Mouse (Mus musculus) heart, embryonic 12.5 days (tissue): ENCODE measurements around the gene Pcare. TPM values are rescaled to one million over a fixed set of nuclear protein-coding genes. Genes with fewer than 3 reads are reported as not detected.
A peak's percentile ranks its signal among the peaks of the same experiment; 100 is the strongest.

ENCODE experiments used
- ATAC-seq: fragments of 200-750 bp; cut with Nextera tagmentation; 2 replicates; pipeline ENCODE4 v1.8.0; 2017; ENCODE audit warnings: moderate TSS enrichment, moderate library complexity; ENCODE audit not compliant: insufficient number of reproducible peaks, low FRiP score
- H3K27ac ChIP-seq: fragments of 300-500 bp; sonication (generic); 2 replicates; pipeline ENCODE4 v1.5.1; 2016; ENCODE audit warnings: mild to moderate bottlenecking, moderate library complexity; ENCODE audit not compliant: poor library complexity, severe bottlenecking
- H3K27me3 ChIP-seq: fragments of 300-500 bp; sonication (generic); replicated peaks from 2 replicates; pipeline ENCODE4 v1.6.1; 2016; ENCODE audit warnings: mild to moderate bottlenecking, moderate library complexity
- H3K36me3 ChIP-seq: fragments of 300-500 bp; sonication (generic); 2 replicates; pipeline ENCODE4 v1.6.1; 2016; ENCODE audit warnings: mild to moderate bottlenecking, moderate library complexity
- H3K4me1 ChIP-seq: fragments of 300-500 bp; sonication (generic); replicated peaks from 2 replicates; pipeline ENCODE4 v1.6.1; 2016; ENCODE audit warnings: mild to moderate bottlenecking
- H3K4me2 ChIP-seq: fragments of 300-500 bp; sonication (generic); 2 replicates; pipeline ENCODE4 v1.6.1; 2016; ENCODE audit warnings: mild to moderate bottlenecking, moderate library complexity
- H3K4me3 ChIP-seq: fragments of 300-500 bp; sonication (generic); 2 replicates; pipeline ENCODE4 v1.5.1; 2016; ENCODE audit warnings: mild to moderate bottlenecking
- H3K9ac ChIP-seq: fragments of 300-500 bp; sonication (generic); 2 replicates; pipeline ENCODE4 v1.6.1; 2016; ENCODE audit warnings: mild to moderate bottlenecking, moderate library complexity
- H3K9me3 ChIP-seq: fragments of 300-500 bp; sonication (generic); replicated peaks from 2 replicates; pipeline ENCODE4 v1.6.1; 2016; ENCODE audit warnings: mild to moderate bottlenecking, moderate library complexity
- whole genome bisulfite sequencing: fragments of 180-500 bp; shearing (Covaris S2); methylation state at CpG from one replicate; pipeline ENCODE4 v1.1.7; 2016; 5-methylcytosine and 5-hydroxymethylcytosine counted together
- polyA plus RNA-seq: library from polyadenylated mRNA; unstranded; fragments of >200 nt; fragmentation: Nextera tagmentation; extraction: Ambion mirVana; gene quantifications from 2 replicates; pipeline ENCODE4 v1.2.1, GENCODE M21; 2016

The Pcare gene
- polyA plus RNA-seq, 1 experiment from 2014 or later: not detected

- Histone ChIP-seq H3K4me1 (peaks cover 7% of the 10 kb centered on the region), H3K4me2 (no peak overlapping the region), H3K27me3 (no peaks in the 10 kb centered on the region), H3K36me3 (no peaks in the 10 kb centered on the region), H3K9ac (no peak overlapping the region), H3K4me3 (no peak overlapping the region), H3K27ac (no peak overlapping the region), H3K9me3 (no peaks in the 10 kb centered on the region)
- 56% methylated on average over 2 of the region's 2 CpGs for WGBS
- no peak for ATAC-seq
Observed at GRCm38 (mm10) chr17:71730655-71731054, 22.0 kb downstream of the Pcare start.

DNA sequence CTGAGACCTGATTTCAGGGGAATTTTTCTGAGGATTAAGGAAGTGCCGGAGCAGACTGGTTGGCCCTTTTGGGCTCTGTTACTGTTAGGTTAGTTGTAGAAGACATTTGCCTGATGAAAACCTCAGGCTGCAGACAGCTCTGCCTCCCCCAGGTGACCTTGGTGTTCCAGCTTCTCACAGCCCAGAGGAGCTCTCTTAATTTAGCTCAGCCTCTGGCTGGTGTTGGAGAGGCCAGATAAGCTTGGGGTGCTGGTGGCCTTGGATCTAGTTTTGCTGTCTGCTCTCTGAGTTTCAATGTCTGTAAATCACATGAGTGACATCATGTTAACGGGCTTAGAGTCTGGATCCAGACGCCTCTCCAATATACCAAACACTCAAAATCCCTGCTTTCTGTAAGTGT is 31.7 kb downstream of the Pcare start:
- Histone ChIP-seq H3K27ac (peak overlapping the region; percentile 98), H3K4me2 (no peak overlapping the region)
- peak; percentile 77 for ATAC-seq

DNA sequence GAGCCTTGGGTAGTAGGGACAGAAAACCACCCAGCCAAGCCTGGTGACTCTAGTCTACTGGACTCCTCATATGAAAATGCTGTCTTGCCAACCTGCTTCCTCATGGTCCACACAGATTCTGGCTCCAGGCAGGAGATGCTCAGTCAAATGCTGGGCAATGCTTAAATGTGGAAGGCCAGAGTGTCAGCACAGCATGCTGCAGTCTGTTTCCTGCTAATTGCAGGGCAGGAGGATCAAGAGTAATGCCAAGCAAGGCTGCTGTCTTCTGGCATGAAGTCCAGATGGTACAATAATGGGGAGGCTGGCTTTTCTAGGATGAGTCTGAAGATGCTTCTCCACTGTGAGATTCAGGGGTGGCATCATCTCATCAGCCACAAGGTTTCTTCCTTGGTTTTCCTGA is 32.3 kb downstream of the Pcare start:
- Histone ChIP-seq H3K4me1 (peaks cover 18% of the 10 kb centered on the region), H3K36me3 (peaks cover 3% of the 10 kb centered on the region; the same call in 1 of the 2 replicates), H3K9ac (no peak overlapping the region), H3K9me3 (no peaks in the 10 kb centered on the region), H3K27ac (peak overlapping the region; percentile 98), H3K4me3 (no peak overlapping the region), H3K4me2 (no peak overlapping the region), H3K27me3 (no peaks in the 10 kb centered on the region)
- no peak for ATAC-seq

More for the DNA sequence above, 31.7 kb downstream of the Pcare start:
- peaks cover 18% of the 10 kb centered on the region for H3K4me1 ChIP-seq
- 26% methylated on average over 3 of the region's 3 CpGs for WGBS
- no peaks in the 10 kb centered on the region for H3K27me3 ChIP-seq
- H3K4me3 ChIP-seq: no peak overlapping the region
- H3K9me3 ChIP-seq: no peaks in the 10 kb centered on the region
- H3K36me3 ChIP-seq: peaks cover 3% of the 10 kb centered on the region; the same call in 1 of the 2 replicates
- H3K9ac ChIP-seq: no peak overlapping the region

DNA sequence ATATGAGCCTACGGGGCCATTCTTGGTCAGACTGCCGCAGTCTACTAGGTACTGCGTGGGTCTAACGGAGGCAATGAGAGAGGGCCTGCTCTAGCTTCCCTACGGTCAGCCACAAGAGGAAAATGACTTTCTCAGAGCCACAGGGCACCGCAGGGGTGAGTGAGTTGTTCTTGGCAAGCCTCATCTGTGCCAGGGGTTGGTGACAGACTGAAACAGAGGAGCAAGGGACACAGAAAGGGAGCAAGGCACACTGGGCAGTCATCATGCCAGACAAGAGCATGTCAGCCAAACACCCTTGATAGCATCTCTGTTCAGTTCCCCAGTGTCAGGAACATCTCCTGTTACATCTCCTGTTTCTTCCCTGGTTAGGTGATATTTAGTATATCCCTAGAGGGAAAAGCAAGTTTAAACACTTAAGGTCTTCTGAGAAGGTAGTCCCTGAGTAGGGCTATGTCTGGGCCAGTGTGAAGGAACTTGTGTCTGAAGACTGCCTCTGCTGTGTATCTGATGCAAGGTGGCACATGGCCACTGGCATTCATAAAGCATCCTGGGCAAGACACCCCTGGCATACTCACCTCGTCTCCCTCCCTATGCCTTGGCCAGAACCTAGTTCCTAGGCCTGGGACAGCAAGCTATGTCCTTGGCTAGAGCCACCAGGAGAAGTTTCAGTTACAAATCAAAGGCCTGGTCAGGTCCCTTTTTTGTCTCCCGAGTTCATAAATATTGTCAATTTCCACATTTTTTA is 34.6 kb downstream of the Pcare start:
- H3K27ac ChIP-seq: no peak overlapping the region
- H3K9me3 ChIP-seq: no peaks in the 10 kb centered on the region
- WGBS: 84% methylated on average over 8 of the region's 8 CpGs
- ATAC-seq: no peak
- H3K4me3 ChIP-seq: no peak overlapping the region
- no peaks in the 10 kb centered on the region for H3K27me3 ChIP-seq
- no peak overlapping the region for H3K4me2 ChIP-seq
- H3K9ac ChIP-seq: no peak overlapping the region
- peaks cover 3% of the 10 kb centered on the region; the same call in 1 of the 2 replicates for H3K36me3 ChIP-seq
- H3K4me1 ChIP-seq: peaks cover 20% of the 10 kb centered on the region

GRCm38 (mm10) chr17:71715034-71715433 is 37.7 kb downstream of the Pcare start:
- peaks cover 34% of the 10 kb centered on the region for H3K4me1 ChIP-seq
- 65% methylated on average over 3 of the region's 3 CpGs for WGBS
- H3K9ac ChIP-seq: no peak overlapping the region
- H3K36me3 ChIP-seq: peaks cover 3% of the 10 kb centered on the region; the same call in 1 of the 2 replicates
- H3K27me3 ChIP-seq: no peaks in the 10 kb centered on the region
- no peak overlapping the region for H3K27ac ChIP-seq
- no peak overlapping the region for H3K4me2 ChIP-seq
- no peak for ATAC-seq
- no peaks in the 10 kb centered on the region for H3K9me3 ChIP-seq
- no peak overlapping the region for H3K4me3 ChIP-seq

DNA sequence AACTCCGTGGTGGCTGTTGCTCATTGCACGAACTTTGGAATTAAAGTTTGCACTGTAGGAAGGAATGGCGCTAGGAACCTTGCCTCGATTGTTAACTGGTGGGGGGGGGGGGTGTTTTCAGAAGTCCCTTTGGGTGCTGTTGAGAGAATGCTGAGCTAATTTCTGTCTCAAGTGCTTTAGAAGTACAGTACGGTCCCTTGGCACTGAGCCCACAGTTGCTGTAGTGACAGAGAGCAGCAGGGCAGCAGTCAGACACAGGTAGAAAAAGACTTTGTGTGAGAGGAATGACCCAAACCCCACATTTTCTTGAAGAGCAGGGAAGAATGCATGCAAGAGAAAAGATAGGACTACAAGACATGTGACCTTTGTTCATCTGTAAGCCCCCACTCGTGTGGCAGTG is 40.4 kb downstream of the Pcare start:
- no peak overlapping the region for H3K9ac ChIP-seq
- ATAC-seq: no peak
- H3K9me3 ChIP-seq: no peaks in the 10 kb centered on the region
- no peak overlapping the region for H3K4me3 ChIP-seq
- no peak overlapping the region for H3K4me2 ChIP-seq
- 48% methylated on average over 6 of the region's 6 CpGs for WGBS
- peaks cover 54% of the 10 kb centered on the region for H3K4me1 ChIP-seq
- H3K27me3 ChIP-seq: no peaks in the 10 kb centered on the region
- H3K36me3 ChIP-seq: peaks cover under 1% of the 10 kb centered on the region; the same call in 1 of the 2 replicates
- H3K27ac ChIP-seq: peak overlapping the region; percentile 78

- WGBS: 40% methylated on average over 4 of the region's 4 CpGs
- H3K4me2 ChIP-seq: no peak overlapping the region
- no peak for ATAC-seq
- peaks cover 70% of the 10 kb centered on the region for H3K4me1 ChIP-seq
- H3K4me3 ChIP-seq: no peak overlapping the region
- peak overlapping the region; percentile 13; the same call in 1 of the 2 replicates for H3K27ac ChIP-seq
- H3K9me3 ChIP-seq: peaks cover 6% of the 10 kb centered on the region
- H3K9ac ChIP-seq: no peak overlapping the region
- H3K36me3 ChIP-seq: no peaks in the 10 kb centered on the region; the same call in 1 of the 2 replicates
- H3K27me3 ChIP-seq: no peaks in the 10 kb centered on the region
Observed at GRCm38 (mm10) chr17:71707715-71708114, 45.0 kb downstream of the Pcare start.

DNA sequence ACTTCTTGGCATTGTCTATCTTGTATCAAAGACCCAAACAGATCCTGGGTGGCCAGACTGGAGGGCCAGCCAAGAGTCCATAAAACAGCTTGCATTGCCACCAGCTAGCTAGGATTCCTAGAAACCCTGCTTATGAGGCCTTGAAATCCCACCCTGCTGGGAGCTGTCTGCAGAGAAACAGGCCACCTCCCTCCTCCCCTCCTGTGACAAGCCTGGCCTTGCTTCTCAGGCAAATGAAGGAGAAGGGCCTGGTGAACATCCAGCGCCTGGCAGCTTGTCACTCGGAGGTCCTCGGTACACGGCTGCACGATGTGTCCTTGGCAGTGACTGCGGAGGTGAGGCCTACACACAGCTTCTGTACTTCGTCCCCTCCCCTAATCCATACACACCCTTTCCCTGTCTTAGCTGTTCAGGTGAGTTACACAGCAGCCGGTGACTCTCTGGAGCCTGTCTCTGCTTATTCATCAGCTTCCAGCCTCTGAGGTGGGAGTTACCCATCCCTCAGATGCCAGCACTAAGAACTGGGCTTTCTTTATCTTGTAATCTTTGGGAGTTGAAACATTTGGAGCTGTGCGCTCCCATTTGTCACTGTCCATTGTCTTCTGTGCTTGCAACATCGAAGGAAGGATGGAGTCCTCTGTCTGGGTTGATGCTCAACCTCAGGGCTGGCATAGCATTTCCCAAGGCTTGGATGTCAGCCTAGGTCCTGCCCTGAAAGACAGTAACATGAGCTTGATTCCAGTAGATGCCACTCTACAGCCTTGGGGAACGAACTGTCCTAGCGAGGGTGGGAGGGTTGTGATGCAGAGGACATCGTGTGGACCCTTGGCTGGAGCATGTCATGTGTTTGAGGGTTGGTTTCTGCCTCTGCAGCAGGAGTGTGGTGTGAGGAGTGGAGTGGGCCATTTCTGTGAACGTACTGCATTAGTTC is 46.9 kb downstream of the Pcare start:
- Histone ChIP-seq H3K4me2 (no peak overlapping the region), H3K27ac (peak overlapping the region; percentile 80), H3K9me3 (peaks cover 6% of the 10 kb centered on the region), H3K36me3 (no peaks in the 10 kb centered on the region; the same call in 1 of the 2 replicates), H3K4me3 (no peak overlapping the region), H3K27me3 (no peaks in the 10 kb centered on the region), H3K9ac (0 out of 2 replicates have a peak overlapping the region, but pooled peaks have one; percentile 13), H3K4me1 (peaks cover 52% of the 10 kb centered on the region)
- WGBS: 65% methylated on average over 14 of the region's 14 CpGs
- ATAC-seq: no peak

- WGBS: 32% methylated on average over 1 of the region's 1 CpGs
- H3K9ac ChIP-seq: no peak overlapping the region
- no peak overlapping the region for H3K4me3 ChIP-seq
- H3K27ac ChIP-seq: peak overlapping the region; percentile 80
- no peaks in the 10 kb centered on the region; the same call in 1 of the 2 replicates for H3K36me3 ChIP-seq
- H3K4me1 ChIP-seq: peaks cover 46% of the 10 kb centered on the region
- H3K9me3 ChIP-seq: peaks cover 6% of the 10 kb centered on the region
- no peak overlapping the region for H3K4me2 ChIP-seq
- H3K27me3 ChIP-seq: no peaks in the 10 kb centered on the region
- no peak for ATAC-seq
Observed at GRCm38 (mm10) chr17:71705113-71705512, 47.6 kb downstream of the Pcare start.

- 37% methylated on average over 11 of the region's 11 CpGs for WGBS
- H3K27me3 ChIP-seq: no peaks in the 10 kb centered on the region
- H3K4me3 ChIP-seq: no peak overlapping the region
- H3K27ac ChIP-seq: peak overlapping the region; percentile 84
- ATAC-seq: no peak; the same call in 1 of the 2 replicates
- no peaks in the 10 kb centered on the region for H3K9me3 ChIP-seq
- peaks cover 37% of the 10 kb centered on the region for H3K4me1 ChIP-seq
- H3K36me3 ChIP-seq: no peaks in the 10 kb centered on the region
- H3K4me2 ChIP-seq: peak overlapping the region; percentile 14; the same call in 1 of the 2 replicates
- no peak overlapping the region for H3K9ac ChIP-seq
Observed at GRCm38 (mm10) chr17:71698619-71698956, 54.1 kb downstream of the Pcare start.
